Mouse (Mus musculus) CH12.LX (cell line): ENCODE data around the gene Fxr2. TPM values are rescaled to one million over a fixed set of nuclear protein-coding genes. Genes with fewer than 3 reads are reported as not detected.

Source experiments
- DNase-seq: peaks from one replicate; pipeline ENCODE4 v3.0.0-alpha.2; 2013; ENCODE audit errors: extremely low read depth
- H3K27ac ChIP-seq: 2 replicates; pipeline ENCODE4 v1.5.1; 2012; ENCODE audit warnings: low read depth, mild to moderate bottlenecking, control low read depth, moderate library complexity; ENCODE audit not compliant: insufficient read depth
- H3K27me3 ChIP-seq: replicated peaks from 2 replicates; pipeline ENCODE3; 2012; ENCODE audit warnings: inconsistent platforms
- H3K36me3 ChIP-seq, 2 experiments: replicated peaks in 1 of 2; 2 replicates each; pipeline versions ENCODE3 to v1.6.1; 2012; ENCODE audit warnings: inconsistent platforms in 1 of 2, low read length in 1 of 2, mild to moderate bottlenecking in 1 of 2, mixed read lengths in 1 of 2, moderate library complexity in 1 of 2; ENCODE audit not compliant: control insufficient read depth in 1 of 2, insufficient read depth in 1 of 2
- H3K4me1 ChIP-seq, 2 experiments: 2 replicates each; pipeline ENCODE4 v1.6.1; 2012; ENCODE audit warnings: inconsistent platforms in 1 of 2, moderate library complexity in 1 of 2; ENCODE audit not compliant: insufficient read depth in 2 of 2, control insufficient read depth in 1 of 2
- H3K4me2 ChIP-seq: 2 replicates; pipeline ENCODE4 v1.6.1; 2012; ENCODE audit warnings: low read depth, mild to moderate bottlenecking, control low read depth; ENCODE audit not compliant: poor library complexity, insufficient read depth, severe bottlenecking
- H3K4me3 ChIP-seq, 3 experiments: fragments of 150-350 bp in 1 of 3; sonication (generic) in 1 of 3; replicated peaks in 1 of 3; 2 replicates each; pipeline versions ENCODE3 to v1.5.1; 2011 to 2012; ENCODE audit warnings: low read depth in 2 of 3, low read length in 2 of 3, mild to moderate bottlenecking in 2 of 3, moderate library complexity in 2 of 3, control low read depth in 1 of 3, improper control_type of control experiment in 1 of 3, inconsistent platforms in 1 of 3, mixed read lengths in 1 of 3; ENCODE audit not compliant: poor library complexity in 1 of 3
- H3K79me2 ChIP-seq: replicated peaks from 2 replicates; pipeline ENCODE4 v1.6.1; 2012; ENCODE audit warnings: mild to moderate bottlenecking, moderate library complexity; ENCODE audit not compliant: control insufficient read depth, poor library complexity, insufficient read depth, severe bottlenecking; ENCODE audit errors: extremely low read depth
- H3K9ac ChIP-seq: 2 replicates; pipeline ENCODE4 v1.6.1; 2012; ENCODE audit warnings: low read depth, mild to moderate bottlenecking, control low read depth, moderate library complexity; ENCODE audit not compliant: insufficient read depth
- H3K9me3 ChIP-seq: replicated peaks from 2 replicates; pipeline ENCODE3; 2012; ENCODE audit warnings: low read length, inconsistent platforms, mixed read lengths
- BHLHE40 ChIP-seq: IDR thresholded peaks from 2 replicates; pipeline ENCODE4 v1.6.1; 2011; ENCODE audit warnings: mild to moderate bottlenecking, low read depth, low read length, improper control_type of control experiment
- CHD1 ChIP-seq: IDR thresholded peaks from 2 replicates; pipeline ENCODE4 v1.6.1; 2012; ENCODE audit warnings: low read depth, low read length, improper control_type of control experiment, inconsistent platforms
- CHD2 ChIP-seq: IDR thresholded peaks from 2 replicates; pipeline ENCODE4 v1.6.1; 2011; ENCODE audit warnings: low read length, improper control_type of control experiment
- ELF1 ChIP-seq: IDR thresholded peaks from 2 replicates; pipeline ENCODE4 v1.6.1; 2014; ENCODE audit warnings: low read depth, mild to moderate bottlenecking, inconsistent platforms, low read length, improper control_type of control experiment
- EP300 ChIP-seq: IDR thresholded peaks from 2 replicates; pipeline ENCODE4 v1.6.1; 2011; ENCODE audit warnings: low read length, improper control_type of control experiment
- ETS1 ChIP-seq: conservative IDR thresholded peaks from 2 replicates; pipeline ENCODE4 v1.6.1; 2012; ENCODE audit warnings: low read depth, mild to moderate bottlenecking, inconsistent platforms, low read length, improper control_type of control experiment, moderate library complexity
- GABPA ChIP-seq: IDR thresholded peaks from 2 replicates; pipeline ENCODE4 v1.6.1; 2012; ENCODE audit warnings: low read depth, low read length, improper control_type of control experiment, inconsistent platforms; ENCODE audit not compliant: insufficient replicate concordance
- HCFC1 ChIP-seq: IDR thresholded peaks from 2 replicates; pipeline ENCODE4 v1.6.1; 2012; ENCODE audit warnings: low read depth, mild to moderate bottlenecking, inconsistent platforms, low read length, improper control_type of control experiment
- IRF4 ChIP-seq: IDR thresholded peaks from 2 replicates; pipeline ENCODE4 v1.6.1; 2014; ENCODE audit warnings: low read depth, mild to moderate bottlenecking, inconsistent platforms, low read length, improper control_type of control experiment
- KAT2A ChIP-seq: IDR thresholded peaks from 2 replicates; pipeline ENCODE4 v1.6.1; 2012; ENCODE audit warnings: low read length, improper control_type of control experiment, inconsistent platforms; ENCODE audit not compliant: insufficient replicate concordance
- MAX ChIP-seq: IDR thresholded peaks from 2 replicates; pipeline ENCODE4 v1.6.1; 2011; ENCODE audit warnings: low read length, improper control_type of control experiment
- MEF2A ChIP-seq: IDR thresholded peaks from 2 replicates; pipeline ENCODE4 v1.6.1; 2014; ENCODE audit warnings: low read depth, mild to moderate bottlenecking, inconsistent platforms, low read length, improper control_type of control experiment, borderline replicate concordance
- MXI1 ChIP-seq: IDR thresholded peaks from 2 replicates; pipeline ENCODE4 v1.6.1; 2011; ENCODE audit warnings: mild to moderate bottlenecking, low read depth, low read length, improper control_type of control experiment
- MYC ChIP-seq: IDR thresholded peaks from 2 replicates; pipeline ENCODE4 v1.6.1; 2011; ENCODE audit warnings: low read depth, mild to moderate bottlenecking, improper control_type of control experiment, low read length
- NELFE ChIP-seq: IDR thresholded peaks from 2 replicates; pipeline ENCODE4 v1.6.1; 2011; ENCODE audit warnings: low read depth, low read length, improper control_type of control experiment
- NRF1 ChIP-seq: IDR thresholded peaks from 2 replicates; pipeline ENCODE4 v1.6.1; 2014; ENCODE audit warnings: low read depth, mild to moderate bottlenecking, inconsistent platforms, low read length, improper control_type of control experiment, moderate library complexity
- PAX5 ChIP-seq: IDR thresholded peaks from 2 replicates; pipeline ENCODE4 v1.6.1; 2012; ENCODE audit warnings: low read length, inconsistent platforms, mixed read lengths
- POLR2A ChIP-seq: IDR thresholded peaks from 2 replicates; pipeline ENCODE4 v1.6.1; 2011; ENCODE audit warnings: low read depth, mild to moderate bottlenecking, improper control_type of control experiment, low read length
- RAD21 ChIP-seq: IDR thresholded peaks from 2 replicates; pipeline ENCODE4 v1.6.1; 2011; ENCODE audit warnings: low read depth, mild to moderate bottlenecking, low read length, improper control_type of control experiment, moderate library complexity
- SIN3A ChIP-seq: IDR thresholded peaks from 2 replicates; pipeline ENCODE4 v1.6.1; 2012; ENCODE audit warnings: low read length, improper control_type of control experiment, inconsistent platforms
- SMC3 ChIP-seq: IDR thresholded peaks from 2 replicates; pipeline ENCODE4 v1.6.1; 2011; ENCODE audit warnings: low read depth, low read length, improper control_type of control experiment
- TCF12 ChIP-seq: IDR thresholded peaks from 2 replicates; pipeline ENCODE4 v1.6.1; 2014; ENCODE audit warnings: low read depth, mild to moderate bottlenecking, inconsistent platforms, low read length, improper control_type of control experiment
- USF1 ChIP-seq: IDR thresholded peaks from 2 replicates; pipeline ENCODE4 v1.6.1; 2014; ENCODE audit warnings: low read depth, mild to moderate bottlenecking, inconsistent platforms, low read length, improper control_type of control experiment
- ZMIZ1 ChIP-seq: IDR thresholded peaks from 2 replicates; pipeline ENCODE4 v1.6.1; 2012; ENCODE audit warnings: low read depth, mild to moderate bottlenecking, inconsistent platforms, low read length, improper control_type of control experiment
- dilution Hi-C: fragments of 300-500 bp; cut with MboI; formaldehyde crosslinking; loops from 2 replicates; pipeline ENCODE4 v1.14.3; 2020; ENCODE audit warnings: low sequenced_read_pairs; ENCODE audit not compliant: extremely low pct_unique_long_range_greater_than_20kb, extremely low pct_ligation_motif_present
- in situ Hi-C: fragments of 300-500 bp; cut with MboI; formaldehyde crosslinking; loops from 3 replicates; pipeline ENCODE4 v1.14.3; 2019; ENCODE audit warnings: low sequenced_read_pairs, low pct_ligation_motif_present, low pct_unique_long_range_greater_than_20kb, mixed read lengths
- polyA plus RNA-seq: library from polyadenylated mRNA; unstranded; fragments of >175 nt; gene quantifications from 2 replicates; pipeline ENCODE4 v1.2.1, GENCODE M21; 2012; ENCODE audit warnings: low read depth; ENCODE audit not compliant: insufficient read length
- total RNA-seq, 2 experiments: library from RNA; depleted of rRNA; stranded (reverse); fragments of 300-350 nt in 1 of 2; fragments of >200 nt in 1 of 2; gene quantifications; 2 replicates each; pipeline ENCODE4 v1.2.3; 2012 to 2014

Gene Fxr2
- total and polyA plus RNA-seq, 3 experiments, result 83.3 to 96.4 (median 90.5) TPM

DNA sequence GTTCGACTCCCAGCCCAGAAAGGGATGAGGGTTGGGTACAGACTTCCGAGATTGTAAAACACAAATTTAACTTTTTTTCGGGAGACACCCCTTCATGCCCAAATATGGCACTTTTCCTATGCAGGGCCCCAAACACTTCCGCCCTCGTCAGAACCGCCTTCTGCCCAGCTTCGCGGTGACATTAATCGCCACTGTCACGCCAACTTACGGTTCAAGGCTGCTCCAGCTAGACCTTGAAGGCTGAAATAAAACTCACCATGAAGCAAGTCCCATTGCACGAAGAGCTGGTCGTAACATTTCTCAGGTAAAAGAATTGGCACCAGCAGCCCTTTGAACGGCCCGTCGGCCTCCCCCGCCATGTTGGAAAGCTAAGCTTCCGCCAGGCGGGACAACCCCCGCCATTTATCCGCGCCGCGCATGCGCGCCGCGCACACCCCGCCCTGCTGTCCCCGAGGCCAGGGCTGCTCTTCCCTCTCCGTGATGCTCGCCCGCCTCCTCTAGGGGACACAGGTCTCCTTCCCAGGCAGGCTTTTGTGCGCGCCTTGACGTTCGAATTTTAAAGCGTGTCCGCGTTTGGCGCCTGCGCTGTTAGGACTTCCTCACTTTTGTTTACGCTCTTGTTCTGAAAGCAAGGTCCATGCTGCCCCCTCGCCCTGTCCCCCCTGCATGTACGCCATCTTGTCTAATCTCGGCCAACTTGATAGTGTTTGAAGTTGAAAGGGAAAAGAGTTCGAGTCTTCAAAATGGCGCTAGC is 29.6 kb downstream of the Fxr2 start, which contains the start of gene Mpdu1 (continued):
- TF ChIP-seq NRF1, result peak; percentile 94
- TF ChIP-seq PAX5, result no peak
- TF ChIP-seq HCFC1, result peak; percentile 82
- TF ChIP-seq SMC3, result no peak
- peak; percentile 92 for TF ChIP-seq ELF1
- peak; percentile 97 for TF ChIP-seq ZMIZ1
- TF ChIP-seq NELFE, result peak; percentile 98
- TF ChIP-seq MYC, result peak; percentile 94
- TF ChIP-seq GABPA, result no peak; the same call in 1 of the 2 replicates
- peak; percentile 88 for TF ChIP-seq SIN3A
- peak; percentile 91 for TF ChIP-seq KAT2A
- TF ChIP-seq, all 38 proteins: peak for 26

DNA sequence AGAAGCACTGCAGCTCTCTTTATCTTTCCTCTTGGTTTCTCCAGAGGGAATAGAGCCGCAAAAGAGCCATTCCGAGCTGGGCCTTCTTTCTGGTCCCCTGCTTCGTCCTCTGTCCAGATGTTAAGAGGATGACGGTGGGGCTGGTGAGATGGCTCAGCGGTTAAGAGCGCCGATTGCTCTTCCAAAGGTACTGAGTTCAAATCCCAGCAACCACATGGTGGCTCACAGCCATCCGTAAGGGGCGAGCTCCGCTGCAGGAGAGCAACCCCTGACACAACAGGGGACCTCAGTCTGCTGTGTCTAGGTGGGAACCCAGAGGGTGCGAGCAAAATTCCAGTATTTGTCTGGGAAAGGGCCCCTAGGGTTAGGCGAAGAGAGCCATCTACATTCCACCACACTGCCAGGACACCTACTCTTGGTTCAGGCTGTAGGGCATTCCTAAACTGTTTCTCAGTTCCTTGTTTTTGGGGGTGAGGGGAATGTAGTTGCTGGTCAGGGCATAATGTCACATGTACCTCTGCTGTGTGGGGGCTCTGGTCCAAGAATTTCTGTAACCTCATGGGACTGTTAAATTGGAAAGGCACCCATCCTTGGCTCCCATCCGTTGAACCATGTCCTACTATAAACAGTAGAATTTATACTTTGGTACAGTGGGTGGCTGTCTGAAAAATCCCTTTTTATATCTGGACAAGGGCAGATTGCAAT is 30.3 kb downstream of the Fxr2 start:
- Histone ChIP-seq H3K9me3 (no peaks in the 10 kb centered on the region), H3K27ac (peak overlapping the region; percentile 95), H3K4me2 (peak overlapping the region; percentile 65), H3K4me3 (peak overlapping the region; percentile 66 to 70 (median 70)), H3K36me3 (peaks cover 32 to 50% of the 10 kb centered on the region in 2 experiments), H3K79me2 (peaks cover 33% of the 10 kb centered on the region), H3K9ac (peak overlapping the region; percentile 97), H3K27me3 (no peaks in the 10 kb centered on the region), H3K4me1 (peaks cover 18 to 69% of the 10 kb centered on the region in 2 experiments)
- dilution Hi-C loops, result no loop called here
- DNase-seq, result peak; percentile 48
- TF ChIP-seq BHLHE40 (peak; percentile 37; the same call in 1 of the 2 replicates), CHD2 (peak; percentile 31; the same call in 1 of the 2 replicates), RAD21 (no peak), MXI1 (peak; percentile 62; the same call in 1 of the 2 replicates), USF1 (0 out of 2 replicates have a peak, but pooled peaks have one; percentile 2), POLR2A (no peak; the same call in 1 of the 2 replicates), EP300 (peak; percentile 71), HCFC1 (0 out of 2 replicates have a peak, but pooled peaks have one; percentile 7), TCF12 (peak; percentile 35; the same call in 1 of the 2 replicates), ETS1 (peak; percentile 50; the same call in 1 of the 2 replicates), CHD1 (peak; percentile 89; the same call in 1 of the 2 replicates), ZMIZ1 (no peak), MAX (no peak; the same call in 1 of the 2 replicates), NELFE (peak; percentile 23; the same call in 1 of the 2 replicates), IRF4 (peak; percentile 80), MYC (peak; percentile 69), MEF2A (peak; percentile 30; the same call in 1 of the 2 replicates)
- in situ Hi-C loops, result no loop called here
